Mouse (Mus musculus) embryo, embryonic 9.5 days (tissue): Measurements from ENCODE around the gene Gm45233.
A peak's percentile ranks its signal among the peaks of the same experiment; 100 is the strongest.

Experiments
- DNase-seq: peaks from one replicate; pipeline ENCODE4 v3.0.0-alpha.2; 2017; ENCODE audit errors: extremely low spot score

The Gm45233 gene

DNA sequence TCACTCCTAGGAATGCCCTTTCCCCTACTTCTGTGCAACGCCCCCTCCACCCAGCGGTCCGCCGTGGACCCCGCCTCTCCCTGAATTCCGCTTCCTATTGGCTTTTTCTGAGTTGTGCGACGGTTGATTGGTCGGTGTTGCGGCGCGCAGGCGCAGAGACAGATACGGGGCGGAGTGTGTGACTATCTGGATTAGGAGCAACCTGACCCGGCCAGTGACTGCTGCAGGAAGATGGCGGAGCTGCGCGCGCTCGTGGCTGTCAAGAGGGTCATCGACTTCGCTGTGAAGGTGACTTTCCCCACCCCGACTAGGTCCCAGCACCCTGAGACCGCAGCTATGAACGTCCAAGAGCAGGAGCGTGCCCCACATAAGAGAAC lies at the start of gene Gm45233, which contains the start of gene Etfb:
Gm45233 (plus strand) TSS at position 212 of the 377 bp plus-strand sequence.
Etfb (plus strand) TSS at position 167 of the 377 bp plus-strand sequence.
- DNase-seq, result peak; percentile 92

DNA sequence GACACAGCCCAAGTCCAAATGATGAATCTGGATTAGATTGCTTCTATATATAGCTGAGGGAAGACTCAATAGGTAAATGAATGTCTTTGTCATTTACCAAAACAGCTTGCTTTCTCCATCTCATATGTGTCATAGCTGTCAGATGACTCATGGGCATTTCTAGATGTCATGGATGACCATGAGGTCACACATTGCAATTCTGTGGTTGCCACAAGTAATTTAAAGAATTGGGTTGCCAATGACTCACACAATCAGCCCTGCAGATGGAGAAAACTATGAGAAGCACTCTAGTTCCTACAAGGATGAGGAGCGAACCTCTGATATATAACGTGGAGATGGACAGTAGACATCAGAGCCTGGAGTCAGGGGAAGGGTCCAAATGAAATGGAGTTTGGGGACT lies 44.4 kb upstream of the Gm45233 start:
- DNase-seq, result no peak

DNA sequence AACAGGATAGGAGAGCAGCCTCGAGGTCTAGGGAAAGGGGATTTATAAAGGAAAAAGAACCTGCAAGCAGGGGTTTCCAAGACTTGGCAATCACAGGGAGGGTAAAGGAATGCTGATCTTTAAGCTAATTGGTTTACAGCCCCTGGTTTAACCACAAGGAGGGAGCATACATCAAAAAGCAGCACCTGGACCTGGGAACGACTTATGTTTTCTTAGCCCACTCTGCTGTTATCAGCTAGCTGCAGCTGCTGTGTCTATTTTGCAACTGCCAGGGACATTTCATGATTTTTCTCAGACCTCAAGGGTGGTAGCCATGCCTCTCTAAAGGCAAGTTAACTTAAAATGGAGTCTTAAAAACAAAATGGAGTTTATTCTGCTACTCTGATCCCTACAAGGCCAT lies 41.2 kb upstream of the Gm45233 start:
- no peak for DNase-seq

DNA sequence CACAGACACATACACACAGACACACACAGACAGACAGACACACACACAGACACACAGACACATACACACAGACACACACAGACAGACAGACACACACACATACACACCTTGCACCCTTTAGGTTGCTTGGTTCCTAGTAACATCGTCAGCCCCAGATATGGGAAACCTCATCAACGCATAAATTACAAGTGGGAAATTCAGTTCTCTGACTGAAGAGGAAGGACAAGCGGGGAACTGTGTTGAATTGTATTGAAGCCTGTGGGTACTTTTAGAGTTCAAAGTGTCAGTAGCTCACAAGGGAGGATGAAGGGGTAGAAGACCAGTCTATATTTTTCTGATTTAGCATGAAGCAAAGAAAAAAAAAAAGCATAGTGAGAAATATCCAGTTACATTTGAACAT lies 36.4 kb upstream of the Gm45233 start:
- DNase-seq, result no peak

DNA sequence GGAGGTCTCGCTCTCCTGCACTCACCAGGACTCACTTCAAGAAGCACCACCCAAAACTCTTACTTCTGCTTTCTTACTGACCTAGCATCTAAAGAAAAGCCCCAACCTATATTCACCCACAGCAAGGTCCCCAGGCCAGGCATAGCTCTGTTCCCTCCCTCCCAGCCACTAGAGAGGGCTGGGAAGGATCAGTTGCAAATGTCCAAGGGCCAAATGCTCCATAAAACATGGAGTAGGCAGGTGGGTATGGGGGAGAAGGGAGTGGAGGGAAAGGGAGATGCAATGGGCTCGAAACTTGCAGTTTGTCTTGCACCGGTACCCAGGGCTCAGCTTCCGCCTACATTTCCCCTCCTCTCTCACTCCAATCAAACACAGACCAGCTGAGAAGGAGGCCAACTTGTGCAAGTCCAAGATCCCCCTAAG lies 35.8 kb upstream of the Gm45233 start, which contains the start of gene Siglecg:
Siglecg (plus strand) TSS at position 74 of the 423 bp plus-strand sequence.
- no peak for DNase-seq

DNA sequence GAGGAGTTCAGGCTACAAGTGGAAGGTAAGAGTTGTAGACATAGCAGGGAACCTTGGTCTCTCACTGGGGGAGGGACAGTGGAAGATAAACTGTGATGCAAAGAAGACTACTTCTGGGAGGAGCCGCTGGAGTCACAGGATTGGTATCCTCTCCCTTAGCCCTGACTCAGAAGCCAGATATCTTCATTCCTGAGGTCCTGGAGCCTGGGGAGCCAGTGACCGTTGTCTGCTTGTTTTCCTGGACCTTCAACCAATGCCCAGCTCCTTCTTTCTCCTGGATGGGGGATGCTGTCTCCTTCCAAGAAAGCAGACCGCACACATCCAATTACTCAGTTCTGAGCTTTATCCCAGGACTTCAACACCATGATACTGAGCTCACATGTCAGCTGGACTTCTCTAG lies 34.8 kb upstream of the Gm45233 start:
- no peak for DNase-seq

DNA sequence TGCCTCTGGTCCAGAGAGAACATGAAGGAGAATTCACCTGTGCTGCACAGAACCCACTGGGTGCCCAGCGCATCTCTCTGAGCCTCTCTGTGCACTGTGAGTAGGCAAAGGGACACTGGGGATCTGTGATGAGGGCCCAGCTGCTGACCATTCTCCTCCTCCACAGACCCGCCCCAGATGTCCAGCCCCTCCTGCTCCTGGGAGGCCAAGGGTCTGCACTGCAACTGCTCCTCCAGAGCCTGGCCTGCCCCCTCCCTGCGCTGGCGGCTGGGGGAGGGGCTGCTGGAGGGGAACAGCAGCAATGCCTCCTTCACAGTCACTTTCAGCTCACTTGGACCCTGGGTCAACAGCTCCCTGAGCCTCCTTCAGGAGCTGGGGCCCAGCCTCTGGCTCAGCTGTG lies 32.2 kb upstream of the Gm45233 start:
- DNase-seq, result peak; percentile 36

DNA sequence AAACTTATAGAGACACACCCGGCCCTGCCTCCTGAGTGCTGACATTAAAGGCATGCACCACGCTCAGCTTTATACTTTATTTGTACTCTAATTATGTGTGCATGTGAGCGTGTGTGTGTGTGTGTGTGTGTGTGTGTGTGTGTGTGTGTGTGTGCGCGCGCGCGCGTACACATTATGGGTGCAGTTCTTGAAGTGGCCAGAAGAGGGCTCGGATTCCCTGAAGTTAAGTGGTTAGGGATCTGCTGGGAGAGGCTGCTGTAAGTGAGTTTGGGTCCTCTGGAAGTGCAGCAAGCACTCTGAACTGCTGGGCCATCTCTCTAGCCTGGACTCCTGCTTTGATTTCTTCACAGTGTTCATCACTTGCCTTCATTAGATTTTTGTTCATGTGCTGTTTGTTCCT lies 26.6 kb upstream of the Gm45233 start:
- DNase-seq, result no peak

DNA sequence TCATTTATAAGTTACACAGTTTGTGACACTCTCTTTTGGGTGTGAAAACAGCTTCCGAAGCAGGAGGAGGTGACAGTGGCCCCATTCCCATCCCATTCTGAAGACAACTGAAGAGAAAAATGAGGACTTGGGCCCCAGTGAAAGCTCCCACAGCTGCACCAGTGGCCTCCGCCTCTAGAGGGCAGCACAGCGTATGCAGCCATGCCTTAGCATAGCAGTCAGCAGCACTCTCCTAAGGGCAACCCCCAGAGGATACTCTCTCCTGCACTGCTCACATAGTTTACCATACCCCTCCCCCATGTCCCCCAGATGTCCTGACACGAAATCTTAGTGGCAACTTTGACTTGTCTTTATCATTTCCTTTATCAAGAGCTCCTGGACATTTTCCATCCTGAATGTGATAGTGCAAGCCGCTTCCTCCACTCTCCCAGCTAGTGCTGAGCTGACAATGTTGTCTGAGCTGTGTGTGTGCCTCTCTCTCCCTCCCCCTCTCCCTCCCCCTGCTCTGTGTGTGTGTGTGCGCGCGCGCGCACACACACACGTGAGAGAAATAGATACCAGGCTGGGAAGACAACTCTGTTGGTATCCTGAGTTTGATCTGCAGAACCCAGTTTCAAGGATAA lies 20.8 kb upstream of the Gm45233 start:
- DNase-seq, result peak; percentile 82

DNA sequence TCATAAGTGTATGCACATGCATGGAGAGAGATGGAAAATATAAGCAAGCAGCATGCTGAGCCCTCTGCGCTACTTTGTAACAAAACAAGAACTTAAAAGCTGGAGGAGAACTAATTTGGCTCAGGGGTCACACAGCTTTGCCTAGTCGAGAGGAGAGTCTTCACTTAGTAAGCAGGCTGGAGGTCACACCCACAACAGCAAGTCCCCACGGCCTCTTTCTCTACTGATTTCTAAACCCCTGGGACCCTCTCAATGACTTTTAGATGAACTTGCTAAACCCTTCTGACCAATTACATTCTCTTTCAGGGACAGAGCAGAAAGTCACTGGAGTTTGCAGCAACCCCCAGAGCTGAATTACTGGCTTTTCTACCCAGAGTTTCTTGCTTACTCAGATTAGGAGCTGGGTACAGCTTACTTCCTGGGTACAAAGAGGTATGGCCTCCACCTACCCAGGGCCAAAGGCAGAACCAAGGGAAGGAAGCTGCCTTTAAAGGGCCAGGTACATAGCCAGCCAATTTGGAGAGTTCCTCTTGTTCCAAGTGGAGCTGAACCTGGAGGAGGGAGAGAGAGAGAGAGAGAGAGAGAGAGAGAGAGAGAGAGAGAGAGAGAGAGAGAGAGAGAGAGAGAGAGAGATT lies 19.8 kb upstream of the Gm45233 start:
- no peak for DNase-seq

DNA sequence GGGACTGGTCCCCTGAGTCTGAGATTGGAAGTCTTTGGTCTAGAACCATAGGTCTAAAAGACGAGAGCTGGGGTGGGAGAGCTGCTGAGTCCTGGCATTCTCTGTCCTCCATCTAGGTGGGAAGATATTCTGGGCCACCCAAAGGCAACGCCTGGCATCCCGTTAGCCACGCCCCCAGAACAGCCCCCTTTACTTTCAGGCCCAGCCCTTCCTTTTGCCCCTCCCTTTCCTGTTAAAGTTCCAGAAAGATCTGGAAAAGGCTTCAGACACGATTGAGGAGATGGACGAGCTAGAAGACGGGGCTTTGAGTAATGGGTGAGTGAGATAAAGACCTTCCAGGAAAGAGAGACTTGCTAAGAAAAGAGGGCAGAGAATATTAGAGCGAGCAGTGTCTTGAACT lies 16.5 kb upstream of the Gm45233 start, which contains the start of gene Lim2:
Lim2 (plus strand) TSS at position 265 of the 400 bp plus-strand sequence.
- DNase-seq, result no peak

DNA sequence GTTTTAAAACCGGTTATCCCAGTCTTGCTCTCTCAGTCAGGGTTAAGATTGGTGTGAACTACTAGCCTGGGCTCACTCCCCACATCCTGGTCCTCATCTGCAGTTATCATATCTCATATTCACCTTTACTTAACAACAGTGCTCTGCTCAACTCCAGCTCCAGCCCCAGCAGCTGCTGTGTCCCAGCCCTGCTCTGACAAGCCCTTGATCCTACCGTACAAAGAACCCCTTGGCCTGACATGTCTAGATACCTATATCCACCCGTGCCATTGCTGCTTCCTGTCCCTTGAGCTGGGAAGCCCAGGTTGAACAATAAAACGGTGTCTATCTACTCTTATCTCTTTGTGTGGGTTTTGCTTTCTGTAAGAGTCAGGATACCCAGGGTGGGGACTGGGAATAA lies 14.4 kb upstream of the Gm45233 start:
- DNase-seq, result no peak

DNA sequence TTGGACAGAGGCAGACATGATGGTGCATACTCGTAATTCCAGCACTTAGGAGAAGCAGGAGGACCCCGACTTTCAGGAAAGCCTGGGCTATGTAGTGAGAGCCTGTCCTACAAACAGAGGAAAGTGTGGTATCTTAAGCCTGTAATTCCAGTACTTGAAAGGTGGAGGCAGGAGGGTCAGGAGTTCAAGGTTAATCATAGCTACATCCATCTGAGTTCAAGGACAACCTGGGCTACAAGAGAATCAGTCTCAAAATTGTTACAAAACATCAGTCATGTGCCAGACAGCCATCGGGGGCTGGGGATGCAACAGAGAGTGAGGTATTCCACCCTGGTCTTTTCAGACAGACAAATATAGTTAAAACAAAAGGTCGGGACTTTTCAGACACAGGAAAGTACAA lies 11.0 kb upstream of the Gm45233 start:
- no peak for DNase-seq

DNA sequence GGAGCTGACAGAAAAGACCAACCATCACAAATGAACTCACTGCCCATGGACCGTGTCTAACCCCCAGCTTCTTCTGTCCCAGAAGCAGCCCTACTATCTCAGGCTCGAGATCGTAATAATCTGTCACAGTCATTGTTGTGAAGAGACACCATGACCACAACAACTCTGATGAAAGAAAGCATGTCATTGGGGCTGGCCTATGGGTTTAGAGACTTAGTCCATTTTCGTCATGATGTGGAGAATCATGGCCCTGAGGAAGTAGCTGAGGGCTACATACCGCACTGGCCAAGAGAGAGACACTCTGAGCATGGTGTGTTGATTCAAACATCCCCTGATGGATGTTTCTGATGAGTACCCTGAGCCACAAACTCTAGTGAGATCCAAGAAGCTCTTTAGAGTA lies 9.3 kb upstream of the Gm45233 start:
- no peak for DNase-seq

DNA sequence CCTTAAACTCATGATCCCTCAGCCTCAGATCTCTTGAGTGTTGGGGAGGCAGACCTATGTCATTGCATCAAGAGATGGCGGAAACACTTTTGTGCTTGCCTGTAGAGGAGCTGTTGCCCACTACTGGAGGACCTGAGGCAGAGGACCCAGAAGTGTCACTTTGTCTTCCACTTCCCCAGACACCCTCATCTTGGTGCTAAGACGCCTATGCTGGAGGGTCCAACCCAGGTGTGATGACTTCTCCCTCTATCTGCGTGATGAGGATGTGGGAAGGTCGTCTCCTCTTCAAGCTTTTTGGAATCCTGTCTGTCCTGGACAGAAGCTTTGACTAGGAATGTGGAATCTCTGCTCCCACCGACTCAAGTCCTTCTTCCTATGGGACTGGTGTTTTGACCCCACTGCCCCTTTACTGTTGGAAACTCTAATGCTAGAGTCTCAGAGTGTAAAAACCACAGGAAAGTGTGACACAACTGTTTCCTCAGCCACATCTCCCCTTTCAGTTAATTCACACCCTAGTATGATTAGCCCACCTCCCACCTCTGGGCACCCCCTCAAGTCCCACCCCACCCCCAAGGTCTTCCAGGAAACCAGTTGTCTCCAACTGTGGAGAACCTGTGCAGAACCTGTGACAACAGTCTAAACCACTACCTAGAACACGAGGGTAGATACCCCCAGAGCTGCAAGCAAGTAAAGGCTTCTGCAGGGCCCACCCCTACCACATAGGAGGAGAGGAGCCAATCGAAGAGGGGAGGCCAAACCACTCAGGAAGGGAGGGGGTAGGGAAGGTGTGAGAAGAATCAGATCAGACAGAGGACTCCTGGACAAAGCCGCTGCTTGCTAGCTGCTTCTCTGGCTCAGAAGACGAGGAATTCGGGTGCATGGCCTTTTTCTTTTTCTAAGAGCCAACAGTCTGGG lies 7.3 kb upstream of the Gm45233 start, which contains the start of gene Nkg7:
Nkg7 (plus strand) TSS at position 733 of the 915 bp plus-strand sequence.
- no peak for DNase-seq

DNA sequence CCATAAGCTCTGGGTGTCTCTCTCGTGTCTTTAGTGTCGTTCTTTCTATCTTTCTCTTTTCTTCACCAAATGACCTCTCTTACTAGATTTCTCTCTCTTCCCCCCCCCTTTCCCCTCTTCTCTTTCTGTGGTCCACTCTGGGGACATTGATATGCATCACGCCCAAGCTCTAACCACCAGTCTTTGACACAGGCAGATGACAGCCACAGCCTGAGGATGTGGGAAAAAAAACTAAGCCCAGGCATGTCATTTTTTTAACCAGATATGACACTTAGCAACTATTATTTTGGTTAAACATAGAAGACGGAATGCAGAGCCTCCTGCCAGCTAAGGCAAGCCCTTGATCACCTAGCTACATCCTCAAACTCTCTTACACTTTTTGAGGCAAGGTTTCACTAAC lies 5.3 kb upstream of the Gm45233 start:
- DNase-seq, result no peak

DNA sequence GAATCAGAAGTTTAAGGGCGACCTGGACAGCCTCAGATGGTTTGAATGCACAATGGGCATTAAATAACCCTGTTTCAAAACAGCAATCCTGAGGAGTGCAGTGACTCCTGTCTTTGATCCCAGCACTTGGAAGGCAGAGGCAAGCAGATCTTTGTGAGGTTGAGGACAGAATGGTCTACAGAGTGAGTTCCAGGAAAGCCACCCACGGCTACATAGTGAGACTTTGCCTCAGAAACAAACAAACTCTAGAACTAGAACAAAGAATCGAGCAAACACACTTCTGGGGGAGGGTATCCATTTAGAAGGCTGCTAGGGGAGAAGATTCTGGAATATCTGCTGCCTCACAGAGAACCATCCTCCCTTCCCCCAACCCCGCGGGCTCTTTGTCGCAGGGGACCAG lies 3.4 kb upstream of the Gm45233 start, which contains the start of gene Cldnd2:
Cldnd2 (plus strand) TSS at position 301 of the 400 bp plus-strand sequence.
- DNase-seq, result no peak

DNA sequence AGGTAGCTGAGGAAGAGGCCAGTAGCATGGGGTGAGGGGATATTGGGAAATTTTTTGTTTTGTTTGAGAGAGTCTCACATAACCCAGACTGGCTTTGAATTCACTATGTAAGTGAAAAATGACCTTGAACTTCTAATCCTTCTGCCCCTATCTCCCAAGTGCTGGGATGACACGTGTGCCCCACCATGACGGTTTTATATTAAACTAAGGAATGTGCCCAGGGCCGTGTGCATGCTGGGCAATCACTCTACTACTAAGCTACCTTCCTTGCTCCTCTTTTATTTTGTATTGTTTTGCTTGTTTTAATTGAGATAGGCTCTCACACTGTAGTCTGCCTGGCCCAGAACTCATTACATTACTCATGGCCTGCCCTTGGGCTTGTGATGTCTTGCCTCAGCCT lies 2.9 kb upstream of the Gm45233 start:
- DNase-seq, result no peak

DNA sequence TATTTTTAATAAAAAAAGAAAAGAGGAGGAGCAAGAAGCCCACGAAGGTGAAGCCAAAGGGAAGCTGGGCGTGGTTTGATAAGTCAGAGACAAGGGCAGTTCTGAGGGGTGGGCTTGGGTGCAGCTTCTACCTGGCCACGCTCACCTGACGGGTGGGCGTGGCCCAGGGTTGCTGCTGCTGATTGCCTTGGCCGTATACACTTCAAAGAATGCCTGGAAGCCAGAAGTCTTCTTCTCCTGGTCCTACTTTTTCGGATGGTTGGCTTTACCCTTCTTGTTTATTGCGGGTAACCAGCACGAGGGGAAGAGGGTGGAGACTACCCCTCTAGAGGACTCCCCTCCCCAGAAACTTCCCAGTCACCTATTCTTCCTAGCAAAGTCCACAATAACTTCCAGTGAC lies 1.2 kb upstream of the Gm45233 start:
- no peak for DNase-seq

DNA sequence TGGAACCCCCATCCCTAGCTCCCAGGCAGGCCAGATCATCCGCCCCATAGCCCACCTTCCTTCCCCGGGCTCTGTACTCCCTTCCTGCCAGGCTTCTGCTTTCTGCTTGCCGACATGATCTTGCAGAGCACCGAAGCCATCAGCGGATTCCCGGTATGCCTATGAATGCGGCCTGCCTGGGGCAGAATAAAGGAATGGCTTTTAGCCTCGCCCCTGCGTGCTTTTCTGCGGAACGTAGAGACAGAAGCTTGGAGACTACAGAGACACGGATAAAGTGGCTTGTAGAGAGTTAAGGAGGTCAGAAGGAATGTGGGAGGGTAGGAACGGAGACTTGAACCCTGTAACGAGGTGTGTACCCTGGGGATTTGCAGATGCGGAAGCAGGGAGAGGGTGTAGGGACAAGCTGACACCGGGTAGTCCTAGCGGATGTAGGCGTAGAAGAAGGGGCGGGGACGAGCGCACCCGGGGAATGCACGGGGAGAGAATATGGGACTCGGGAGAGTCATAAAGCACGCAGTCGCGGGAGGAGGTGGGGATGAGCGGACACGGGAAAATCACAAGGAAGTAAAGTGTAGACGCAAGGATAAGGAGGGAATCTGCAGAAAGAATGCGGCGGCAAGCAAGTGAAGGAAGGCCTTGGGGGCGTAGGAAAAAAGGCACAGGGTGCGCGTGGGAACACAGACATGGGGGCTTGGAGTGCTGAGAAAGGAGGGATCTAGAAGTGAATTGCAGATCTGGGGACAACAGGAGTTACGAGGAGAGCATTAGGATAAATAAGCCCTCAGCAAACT lies 607 bp upstream of the Gm45233 start:
- peak; percentile 79 for DNase-seq

DNA sequence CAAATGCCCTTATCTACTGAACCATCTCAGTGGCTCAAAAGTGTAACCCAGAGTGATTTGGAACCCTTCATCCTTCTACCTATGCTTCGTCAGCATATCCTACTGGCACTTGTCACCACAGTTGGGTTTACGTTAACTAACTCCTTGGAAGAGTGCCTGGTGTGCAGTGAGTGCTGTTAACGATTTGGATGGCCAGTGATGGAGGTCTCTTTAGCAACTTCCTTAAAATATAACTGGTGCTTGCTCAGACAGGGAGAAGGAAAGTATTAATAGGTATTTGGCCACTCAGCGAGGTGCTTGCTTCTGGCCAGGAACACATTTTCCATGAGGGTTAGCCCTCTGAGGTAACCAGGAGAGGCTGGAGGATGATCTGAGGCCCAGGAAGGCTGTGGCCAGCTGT lies 3.9 kb downstream of the Gm45233 start:
- DNase-seq, result no peak

DNA sequence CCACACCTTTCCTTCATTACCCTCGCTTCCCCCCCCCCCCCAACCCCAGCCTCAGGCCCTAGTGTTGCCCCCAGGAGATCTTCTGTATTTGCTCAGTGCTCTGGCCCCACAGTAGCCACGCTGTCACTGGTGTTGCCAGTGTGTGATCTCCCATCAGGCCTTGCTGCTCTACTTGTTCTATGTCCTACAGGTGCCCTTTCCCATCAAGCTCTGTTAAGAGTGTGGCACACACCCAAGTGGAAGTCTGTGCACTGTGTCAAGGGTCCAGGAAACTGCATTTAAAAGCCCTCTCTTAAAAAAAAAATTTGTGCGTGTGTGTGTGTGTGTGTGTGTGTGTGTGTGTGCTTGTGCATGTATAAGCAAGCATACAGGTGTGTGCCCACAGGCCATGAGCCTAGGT lies 4.3 kb downstream of the Gm45233 start:
- DNase-seq, result no peak
